Mouse (Mus musculus): Measurements from ENCODE around the gene Elovl5. TPM values are rescaled to one million over a fixed set of nuclear protein-coding genes. Genes with fewer than 3 reads are reported as not detected.

The Elovl5 gene
- polyA plus RNA-seq, 1 experiment from 2014 or later, result 89.5 TPM

DNA sequence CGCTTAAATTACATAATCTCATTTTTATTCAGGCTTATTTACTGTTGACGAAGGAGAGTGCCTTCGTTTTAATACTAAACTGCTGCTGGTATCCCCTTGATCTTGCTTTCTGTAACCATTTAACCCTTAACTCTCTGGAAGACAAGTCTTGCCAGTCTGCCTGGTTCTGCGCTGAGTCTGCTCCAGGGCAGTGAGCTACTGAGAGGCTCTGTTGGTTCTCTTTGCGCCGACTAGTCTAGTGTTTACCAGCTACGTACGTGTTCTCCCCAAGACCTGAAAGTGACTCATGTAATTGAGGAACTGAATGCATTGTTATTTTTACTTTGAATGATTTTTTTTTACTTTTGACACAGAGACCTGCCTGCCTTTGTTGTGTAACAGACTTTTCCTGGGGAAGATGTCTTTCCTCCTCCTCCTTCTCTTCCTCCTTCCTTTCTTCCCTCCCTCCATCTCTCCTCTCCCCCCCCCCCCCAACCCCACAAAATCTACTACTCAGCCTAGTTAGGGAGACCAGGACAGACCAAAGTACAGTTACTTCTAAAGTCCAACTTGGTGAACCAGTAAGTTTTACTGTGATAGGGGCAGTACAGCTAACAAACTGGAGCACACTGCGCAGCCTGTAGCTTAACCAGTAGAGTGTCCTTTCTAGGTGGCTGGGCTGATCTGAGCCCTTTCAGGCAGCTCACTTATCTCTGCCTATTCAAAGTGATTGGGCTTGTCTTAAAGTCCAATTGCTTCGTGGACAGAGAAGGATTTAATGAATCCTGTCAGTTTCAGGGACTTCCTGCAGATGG lies 18.9 kb downstream of the Elovl5 start:
- no peaks in the 10 kb centered on the region for H3K27me3 ChIP-seq (replicated peaks; ENCODE audit: control insufficient read depth, insufficient read depth, low read length)
- WGBS, result 74% methylated on average over 10 of the region's 10 CpGs
- no peak for ATAC-seq (replicated peaks; ENCODE audit: low FRiP score, low TSS enrichment, low read depth)
- H3K36me3 ChIP-seq (ENCODE audit: control insufficient read depth, insufficient read depth, low read length), result no peaks in the 10 kb centered on the region
- no peak for DNase-seq (ENCODE audit: low spot score)
- H3K27ac ChIP-seq (ENCODE audit: low read depth), result no peak overlapping the region
- no peaks in the 10 kb centered on the region for H3K9me3 ChIP-seq (ENCODE audit: control insufficient read depth, low read length)
- H3K4me2 ChIP-seq (ENCODE audit: low read length), result no peak overlapping the region
- H3K4me3 ChIP-seq (ENCODE audit: low read depth, low read length), result no peak overlapping the region
- H3K4me1 ChIP-seq (replicated peaks; ENCODE audit: control insufficient read depth, insufficient read depth, low read length), result peaks cover 27% of the 10 kb centered on the region
- H3K9ac ChIP-seq (ENCODE audit: low read length), result no peak overlapping the region

DNA sequence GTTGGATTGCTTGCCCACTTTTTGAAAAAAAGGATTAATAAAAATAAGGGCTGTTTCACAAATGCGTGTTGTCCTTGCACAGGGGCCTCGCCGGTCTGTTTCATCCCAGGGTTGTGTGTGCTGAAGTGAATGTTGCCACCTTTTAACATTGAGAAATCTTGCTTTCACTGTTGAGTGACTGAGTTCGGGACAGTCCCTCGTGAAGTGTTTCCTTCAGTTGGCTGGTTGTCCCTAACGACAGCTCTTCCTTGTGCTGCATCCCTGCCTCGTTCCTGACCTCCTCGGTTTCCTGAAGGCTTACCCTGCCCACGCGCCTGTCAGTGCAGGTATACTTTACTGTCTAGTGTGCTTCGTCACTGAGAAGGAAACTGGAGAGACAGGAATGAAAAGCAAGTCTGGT lies 20.7 kb downstream of the Elovl5 start:
- H3K27ac ChIP-seq (ENCODE audit: low read depth), result no peak overlapping the region
- no peak for DNase-seq (ENCODE audit: low spot score)
- H3K4me1 ChIP-seq (replicated peaks; ENCODE audit: control insufficient read depth, insufficient read depth, low read length), result peaks cover 32% of the 10 kb centered on the region
- no peak overlapping the region for H3K4me2 ChIP-seq (ENCODE audit: low read length)
- H3K9me3 ChIP-seq (ENCODE audit: control insufficient read depth, low read length), result no peaks in the 10 kb centered on the region
- no peak overlapping the region for H3K4me3 ChIP-seq (ENCODE audit: low read depth, low read length)
- H3K9ac ChIP-seq (ENCODE audit: low read length), result no peak overlapping the region
- ATAC-seq (replicated peaks; ENCODE audit: low FRiP score, low TSS enrichment, low read depth), result no peak
- no peaks in the 10 kb centered on the region for H3K27me3 ChIP-seq (replicated peaks; ENCODE audit: control insufficient read depth, insufficient read depth, low read length)
- H3K36me3 ChIP-seq (ENCODE audit: control insufficient read depth, insufficient read depth, low read length), result no peaks in the 10 kb centered on the region
- WGBS, result 68% methylated on average over 11 of the region's 11 CpGs

DNA sequence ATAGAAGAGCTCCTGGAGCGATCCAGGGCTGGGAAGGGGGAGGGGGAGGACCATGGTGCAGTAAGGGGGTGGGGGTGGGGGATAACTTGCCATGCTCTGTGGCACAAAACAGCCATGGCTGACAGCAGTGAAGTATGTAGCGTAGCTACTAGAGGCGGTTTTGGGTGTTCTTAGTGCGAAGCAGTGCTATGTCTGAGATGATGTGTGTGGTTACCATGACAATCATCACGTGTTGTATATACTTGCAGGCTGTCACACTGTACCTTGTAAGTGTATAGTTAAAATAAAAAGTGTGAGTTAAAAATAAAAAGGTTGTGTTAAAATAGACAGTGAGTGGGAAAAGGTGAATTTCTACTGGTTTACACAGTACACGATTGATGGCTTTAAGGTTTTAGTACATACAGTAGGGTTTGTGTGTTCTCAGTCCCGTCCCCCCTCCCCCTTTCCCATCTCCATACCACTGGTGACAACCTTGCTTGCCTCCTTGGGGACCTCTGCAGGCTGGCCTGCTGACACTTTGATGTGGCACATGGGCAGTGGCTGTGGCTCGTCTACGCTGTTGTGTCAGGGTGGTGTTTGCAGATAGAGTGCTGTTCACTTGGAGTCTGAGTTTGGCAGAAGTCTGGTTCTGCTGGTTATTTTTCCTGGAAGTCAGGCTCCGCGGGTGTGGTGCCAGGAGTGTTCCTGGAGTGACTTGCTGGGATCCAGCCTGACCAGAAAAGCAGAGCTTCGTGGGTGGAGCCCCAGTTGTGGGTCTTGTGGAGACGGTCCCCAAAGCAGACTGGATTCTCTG lies 21.8 kb downstream of the Elovl5 start:
- Histone ChIP-seq H3K27ac (ENCODE audit: low read depth) (0 out of 2 replicates have a peak overlapping the region, but pooled peaks have one; percentile 33), H3K9ac (ENCODE audit: low read length) (no peak overlapping the region), H3K27me3 (replicated peaks; ENCODE audit: control insufficient read depth, insufficient read depth, low read length) (no peaks in the 10 kb centered on the region), H3K36me3 (ENCODE audit: control insufficient read depth, insufficient read depth, low read length) (no peaks in the 10 kb centered on the region), H3K4me3 (ENCODE audit: low read depth, low read length) (no peak overlapping the region), H3K4me2 (ENCODE audit: low read length) (no peak overlapping the region), H3K4me1 (replicated peaks; ENCODE audit: control insufficient read depth, insufficient read depth, low read length) (peaks cover 32% of the 10 kb centered on the region), H3K9me3 (ENCODE audit: control insufficient read depth, low read length) (no peaks in the 10 kb centered on the region)
- ATAC-seq (replicated peaks; ENCODE audit: low FRiP score, low TSS enrichment, low read depth) (0 out of 2 replicates have a peak, but pooled peaks have one; percentile 42), DNase-seq (ENCODE audit: low spot score) (no peak)
- WGBS, result 42% methylated on average over 13 of the region's 13 CpGs

DNA sequence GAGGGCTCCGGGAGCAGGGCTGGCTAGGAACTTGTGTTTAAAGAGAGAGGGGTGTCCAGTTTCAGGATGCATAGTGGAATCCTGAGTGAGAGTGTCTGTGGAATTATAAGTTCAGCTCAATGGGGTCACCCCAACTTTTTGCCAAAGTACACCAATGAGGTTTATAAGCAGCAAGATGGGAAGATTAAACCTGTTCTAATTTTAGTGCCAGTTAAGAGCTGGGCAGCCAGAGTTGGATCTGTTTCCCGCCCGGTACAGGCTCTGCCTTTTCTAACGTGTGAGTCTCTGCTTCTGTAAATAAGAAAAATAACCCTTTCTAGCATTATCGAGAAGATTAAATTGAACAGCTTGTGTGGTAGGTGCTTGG lies 22.4 kb downstream of the Elovl5 start:
- 44% methylated on average over 5 of the region's 5 CpGs for WGBS

DNA sequence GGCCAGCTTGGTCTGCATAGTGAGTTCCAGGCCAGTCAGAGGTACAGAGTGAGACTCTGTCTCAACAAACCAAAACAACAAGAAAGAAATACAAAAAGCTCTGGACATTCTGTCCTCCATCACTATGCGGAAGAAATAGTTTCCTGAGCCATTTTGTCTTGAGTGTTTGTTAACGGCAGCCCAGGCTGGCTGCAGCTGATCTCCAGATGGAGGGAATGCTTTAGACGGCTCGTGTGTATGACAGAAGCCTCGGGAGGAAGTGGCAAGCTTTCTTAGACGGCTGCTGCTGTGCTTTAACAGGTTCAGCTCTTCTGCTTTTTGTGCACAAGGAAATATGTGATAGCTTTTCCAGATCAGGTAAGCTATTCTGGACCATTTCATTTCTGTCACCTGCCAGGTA lies 23.9 kb downstream of the Elovl5 start:
- Histone ChIP-seq H3K4me3 (ENCODE audit: low read depth, low read length) (no peak overlapping the region), H3K27me3 (replicated peaks; ENCODE audit: control insufficient read depth, insufficient read depth, low read length) (no peaks in the 10 kb centered on the region), H3K4me2 (ENCODE audit: low read length) (no peak overlapping the region), H3K36me3 (ENCODE audit: control insufficient read depth, insufficient read depth, low read length) (no peaks in the 10 kb centered on the region), H3K4me1 (replicated peaks; ENCODE audit: control insufficient read depth, insufficient read depth, low read length) (peaks cover 32% of the 10 kb centered on the region), H3K9me3 (ENCODE audit: control insufficient read depth, low read length) (no peaks in the 10 kb centered on the region), H3K9ac (ENCODE audit: low read length) (no peak overlapping the region), H3K27ac (ENCODE audit: low read depth) (no peak overlapping the region)
- DNase-seq (ENCODE audit: low spot score), result no peak
- WGBS, result 26% methylated on average over 6 of the region's 6 CpGs
- no peak for ATAC-seq (replicated peaks; ENCODE audit: low FRiP score, low TSS enrichment, low read depth)

More for the DNA sequence above, 22.4 kb downstream of the Elovl5 start:
- no peak overlapping the region for H3K4me3 ChIP-seq (ENCODE audit: low read depth, low read length)
- H3K27ac ChIP-seq (ENCODE audit: low read depth), result 0 out of 2 replicates have a peak overlapping the region, but pooled peaks have one; percentile 33
- ATAC-seq (replicated peaks; ENCODE audit: low FRiP score, low TSS enrichment, low read depth) (no peak), DNase-seq (ENCODE audit: low spot score) (no peak)
- no peaks in the 10 kb centered on the region for H3K27me3 ChIP-seq (replicated peaks; ENCODE audit: control insufficient read depth, insufficient read depth, low read length)
- no peaks in the 10 kb centered on the region for H3K9me3 ChIP-seq (ENCODE audit: control insufficient read depth, low read length)
- H3K9ac ChIP-seq (ENCODE audit: low read length), result no peak overlapping the region
- peaks cover 32% of the 10 kb centered on the region for H3K4me1 ChIP-seq (replicated peaks; ENCODE audit: control insufficient read depth, insufficient read depth, low read length)
- no peak overlapping the region for H3K4me2 ChIP-seq (ENCODE audit: low read length)
- H3K36me3 ChIP-seq (ENCODE audit: control insufficient read depth, insufficient read depth, low read length), result no peaks in the 10 kb centered on the region

DNA sequence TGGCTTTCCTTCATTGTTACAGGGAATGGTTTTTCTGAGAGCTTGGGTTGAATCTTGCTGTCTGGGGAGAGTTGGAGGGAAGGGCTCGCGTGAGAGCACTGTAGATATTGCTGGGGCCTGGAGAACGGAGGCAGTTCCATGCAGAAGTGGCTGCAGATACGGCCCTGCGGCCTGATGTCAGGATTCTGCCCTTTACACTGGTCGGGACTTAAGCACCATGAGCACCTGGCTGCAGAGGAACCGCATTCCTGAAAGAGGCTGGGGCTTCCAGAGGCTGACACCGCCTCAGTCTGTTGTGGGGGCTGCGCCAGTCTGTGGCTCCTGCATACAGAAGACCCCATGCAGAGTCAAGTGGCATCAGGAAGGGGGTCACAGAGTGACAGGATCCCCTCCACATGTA lies 24.7 kb downstream of the Elovl5 start:
- Histone ChIP-seq H3K27ac (ENCODE audit: low read depth) (no peak overlapping the region), H3K4me3 (ENCODE audit: low read depth, low read length) (no peak overlapping the region), H3K4me1 (replicated peaks; ENCODE audit: control insufficient read depth, insufficient read depth, low read length) (peaks cover 39% of the 10 kb centered on the region), H3K9me3 (ENCODE audit: control insufficient read depth, low read length) (no peaks in the 10 kb centered on the region), H3K4me2 (ENCODE audit: low read length) (no peak overlapping the region), H3K36me3 (ENCODE audit: control insufficient read depth, insufficient read depth, low read length) (no peaks in the 10 kb centered on the region), H3K9ac (ENCODE audit: low read length) (no peak overlapping the region), H3K27me3 (replicated peaks; ENCODE audit: control insufficient read depth, insufficient read depth, low read length) (no peaks in the 10 kb centered on the region)
- ATAC-seq (replicated peaks; ENCODE audit: low FRiP score, low TSS enrichment, low read depth) (no peak), DNase-seq (ENCODE audit: low spot score) (no peak)
- 69% methylated on average over 9 of the region's 9 CpGs for WGBS

DNA sequence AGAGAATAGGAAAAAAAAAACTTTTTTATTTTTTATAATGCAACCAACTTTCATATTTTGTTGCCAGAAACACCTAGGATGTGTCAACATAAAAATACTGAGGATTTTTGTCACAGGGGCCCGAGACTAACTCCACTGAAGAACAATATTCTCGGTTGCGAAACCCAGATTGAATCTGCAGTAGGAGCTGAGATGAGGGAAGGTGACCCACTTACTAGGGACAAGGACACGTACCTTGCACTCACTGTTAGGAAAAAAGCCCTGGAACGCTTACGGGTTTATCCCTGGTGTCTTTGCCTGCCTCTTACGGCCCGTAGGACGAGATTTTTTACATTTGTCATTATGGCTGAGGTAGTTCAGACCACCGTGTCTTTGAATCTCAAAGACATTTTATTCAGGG lies 25.2 kb downstream of the Elovl5 start:
- no peaks in the 10 kb centered on the region for H3K27me3 ChIP-seq (replicated peaks; ENCODE audit: control insufficient read depth, insufficient read depth, low read length)
- no peak for DNase-seq (ENCODE audit: low spot score)
- no peaks in the 10 kb centered on the region for H3K9me3 ChIP-seq (ENCODE audit: control insufficient read depth, low read length)
- H3K36me3 ChIP-seq (ENCODE audit: control insufficient read depth, insufficient read depth, low read length), result no peaks in the 10 kb centered on the region
- H3K9ac ChIP-seq (ENCODE audit: low read length), result no peak overlapping the region
- ATAC-seq (replicated peaks; ENCODE audit: low FRiP score, low TSS enrichment, low read depth), result no peak
- WGBS, result 81% methylated on average over 10 of the region's 10 CpGs
- no peak overlapping the region for H3K27ac ChIP-seq (ENCODE audit: low read depth)
- H3K4me2 ChIP-seq (ENCODE audit: low read length), result no peak overlapping the region
- peaks cover 39% of the 10 kb centered on the region for H3K4me1 ChIP-seq (replicated peaks; ENCODE audit: control insufficient read depth, insufficient read depth, low read length)
- H3K4me3 ChIP-seq (ENCODE audit: low read depth, low read length), result no peak overlapping the region

DNA sequence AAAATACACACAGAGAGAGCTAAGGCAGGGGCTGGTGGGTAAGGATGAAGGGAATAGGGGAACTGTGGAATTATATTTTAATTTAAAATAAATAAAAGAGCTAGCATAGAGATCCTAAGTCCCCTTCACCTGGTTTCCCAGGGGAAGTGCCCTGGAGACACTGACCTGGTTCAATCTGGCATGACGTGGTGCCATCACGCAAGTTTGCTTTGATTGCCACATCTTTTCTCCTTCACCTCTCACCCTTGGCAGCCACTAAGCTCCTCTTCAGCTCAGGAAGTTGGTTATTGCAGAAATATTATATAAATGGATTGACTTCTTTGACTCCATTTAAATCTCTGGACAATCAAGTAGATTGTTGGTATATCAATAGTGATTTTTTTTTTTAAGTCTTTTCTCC lies 26.2 kb downstream of the Elovl5 start:
- H3K4me3 ChIP-seq (ENCODE audit: low read depth, low read length), result no peak overlapping the region
- no peaks in the 10 kb centered on the region for H3K9me3 ChIP-seq (ENCODE audit: control insufficient read depth, low read length)
- WGBS, result 89% methylated on average over 2 of the region's 2 CpGs
- H3K4me2 ChIP-seq (ENCODE audit: low read length), result no peak overlapping the region
- no peaks in the 10 kb centered on the region for H3K36me3 ChIP-seq (ENCODE audit: control insufficient read depth, insufficient read depth, low read length)
- no peak overlapping the region for H3K9ac ChIP-seq (ENCODE audit: low read length)
- no peaks in the 10 kb centered on the region for H3K27me3 ChIP-seq (replicated peaks; ENCODE audit: control insufficient read depth, insufficient read depth, low read length)
- no peak for ATAC-seq (replicated peaks; ENCODE audit: low FRiP score, low TSS enrichment, low read depth)
- H3K27ac ChIP-seq (ENCODE audit: low read depth), result no peak overlapping the region
- peaks cover 38% of the 10 kb centered on the region for H3K4me1 ChIP-seq (replicated peaks; ENCODE audit: control insufficient read depth, insufficient read depth, low read length)
- DNase-seq (ENCODE audit: low spot score), result no peak

Measured in intestine, embryonic 14.5 days (tissue).